Comparison of ENCODE assay signal across 20 mouse cellular contexts in the genomic region with DNA sequence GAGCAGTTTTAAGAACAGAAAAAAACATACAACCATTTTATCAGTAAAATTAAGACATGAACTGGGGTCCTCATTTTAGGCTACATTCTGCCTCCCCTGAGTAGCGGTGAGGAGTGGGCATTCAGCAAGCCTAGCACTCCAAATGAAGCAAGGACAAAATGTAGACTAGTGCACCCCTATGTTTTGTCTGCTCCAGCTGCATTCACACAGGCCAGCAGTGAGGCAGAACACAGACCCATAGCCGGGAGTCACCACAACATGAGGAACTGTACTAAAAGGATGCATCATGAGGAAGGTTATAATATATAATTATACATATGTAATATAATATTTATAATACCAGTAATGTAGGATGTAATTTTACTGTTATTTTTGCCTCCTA.
DNase-seq lines count a peak whose midpoint lies in the region; ATAC-seq and TF ChIP-seq lines count a peak whose summit lies in the region.
"Had no signal": no experiment of that assay in that cellular context is flagged by ENCODE, and none has a peak within 500 bp of the region (broad histone marks: within the 10 kb centered on the region; RNA-seq: fewer than 3 reads in every experiment).

No protein-coding gene starts in this region.

- H3K27ac ChIP-seq in layer of hippocampus, adult 2 months = peak overlapping the region; percentile 82
- peak overlapping the region; percentile 73 for H3K27ac ChIP-seq in forebrain, postnatal 0 days (ENCODE audit: low read depth, low read length)
- peak overlapping the region; percentile 80 for H3K27ac ChIP-seq in midbrain, embryonic 13.5 days
- H3K27ac ChIP-seq in neural tube, embryonic 15.5 days (replicated peaks) = no peak overlapping the region
- H3K27ac ChIP-seq: embryonic facial prominence, embryonic 12.5 days; heart, embryonic 13.5 days; limb, embryonic 12.5 days; liver, embryonic 13.5 days; lung, embryonic 15.5 days; macrophage; stomach, embryonic 15.5 days had no signal

- no peaks in the 10 kb centered on the region for H3K27me3 ChIP-seq in forebrain, postnatal 0 days (ENCODE audit: insufficient read depth, low read length)
- H3K27me3 ChIP-seq in midbrain, embryonic 13.5 days = no peaks in the 10 kb centered on the region
- no peaks in the 10 kb centered on the region for H3K27me3 ChIP-seq in neural tube, embryonic 15.5 days (replicated peaks)
- H3K27me3 ChIP-seq: CH12.LX; embryonic facial prominence, embryonic 12.5 days; heart, embryonic 13.5 days; limb, embryonic 12.5 days; liver, embryonic 13.5 days; lung, embryonic 15.5 days; stomach, embryonic 15.5 days had no signal

- H3K9me3 ChIP-seq in forebrain, postnatal 0 days (ENCODE audit: low read length) = no peaks in the 10 kb centered on the region
- H3K9me3 ChIP-seq in midbrain, embryonic 13.5 days = no peaks in the 10 kb centered on the region
- H3K9me3 ChIP-seq in neural tube, embryonic 15.5 days (replicated peaks) = no peaks in the 10 kb centered on the region
- H3K9me3 ChIP-seq: embryonic facial prominence, embryonic 12.5 days; heart, embryonic 13.5 days; limb, embryonic 12.5 days; liver, embryonic 13.5 days; lung, embryonic 15.5 days; stomach, embryonic 15.5 days had no signal

- WGBS in forebrain, postnatal 0 days = 25% methylated on average over 2 of the region's 2 CpGs
- 55% methylated on average over 2 of the region's 2 CpGs for WGBS in midbrain, embryonic 13.5 days
- WGBS in neural tube, embryonic 15.5 days = 42% methylated on average over 2 of the region's 2 CpGs

- no peaks in the 10 kb centered on the region for H3K36me3 ChIP-seq in forebrain, postnatal 0 days (ENCODE audit: insufficient read depth)
- H3K36me3 ChIP-seq in midbrain, embryonic 13.5 days = no peaks in the 10 kb centered on the region
- H3K36me3 ChIP-seq in neural tube, embryonic 15.5 days = no peaks in the 10 kb centered on the region
- H3K36me3 ChIP-seq: embryonic facial prominence, embryonic 12.5 days; heart, embryonic 13.5 days; limb, embryonic 12.5 days; liver, embryonic 13.5 days; lung, embryonic 15.5 days; stomach, embryonic 15.5 days had no signal

- TF ChIP-seq CTCF in layer of hippocampus, adult 2 months (conservative IDR thresholded peaks at IDR 0.05) = no peak
- no peak for TF ChIP-seq CTCF in forebrain, postnatal 0 days (IDR thresholded peaks at IDR 0.05; ENCODE audit: low read depth)

- H3K4me1 ChIP-seq in forebrain, postnatal 0 days (ENCODE audit: insufficient read depth) = no peaks in the 10 kb centered on the region
- peaks cover 12% of the 10 kb centered on the region for H3K4me1 ChIP-seq in midbrain, embryonic 13.5 days (replicated peaks)
- no peaks in the 10 kb centered on the region for H3K4me1 ChIP-seq in neural tube, embryonic 15.5 days
- H3K4me1 ChIP-seq: embryonic facial prominence, embryonic 12.5 days; heart, embryonic 13.5 days; limb, embryonic 12.5 days; liver, embryonic 13.5 days; lung, embryonic 15.5 days; stomach, embryonic 15.5 days had no signal

- H3K9ac ChIP-seq in forebrain, postnatal 0 days = no peak overlapping the region
- H3K9ac ChIP-seq in midbrain, embryonic 13.5 days (replicated peaks) = no peak overlapping the region
- H3K9ac ChIP-seq in neural tube, embryonic 15.5 days (replicated peaks) = no peak overlapping the region
- H3K9ac ChIP-seq: embryonic facial prominence, embryonic 12.5 days; heart, embryonic 13.5 days; limb, embryonic 12.5 days; liver, embryonic 13.5 days; lung, embryonic 15.5 days; stomach, embryonic 15.5 days had no signal

- H3K4me3 ChIP-seq in layer of hippocampus, adult 2 months = no peak overlapping the region
- H3K4me3 ChIP-seq in forebrain, postnatal 0 days (ENCODE audit: low read depth, low read length) = no peak overlapping the region
- no peak overlapping the region for H3K4me3 ChIP-seq in midbrain, embryonic 13.5 days (replicated peaks)
- H3K4me3 ChIP-seq in neural tube, embryonic 15.5 days (replicated peaks) = no peak overlapping the region
- H3K4me3 ChIP-seq: embryonic facial prominence, embryonic 12.5 days; heart, embryonic 13.5 days; limb, embryonic 12.5 days; liver, embryonic 13.5 days; lung, embryonic 15.5 days; stomach, embryonic 15.5 days had no signal

- ATAC-seq in forebrain, postnatal 0 days = peak; percentile 72
- ATAC-seq in midbrain, embryonic 13.5 days = peak; percentile 75
- peak; percentile 63; the same call in 1 of the 2 replicates for ATAC-seq in neural tube, embryonic 15.5 days (ENCODE audit: low FRiP score)

- H3K4me2 ChIP-seq in forebrain, postnatal 0 days (ENCODE audit: low read depth) = no peak overlapping the region
- no peak overlapping the region for H3K4me2 ChIP-seq in midbrain, embryonic 13.5 days (replicated peaks)
- H3K4me2 ChIP-seq in neural tube, embryonic 15.5 days = no peak overlapping the region
- H3K4me2 ChIP-seq: embryonic facial prominence, embryonic 12.5 days; heart, embryonic 13.5 days; limb, embryonic 12.5 days; liver, embryonic 13.5 days; lung, embryonic 15.5 days; stomach, embryonic 15.5 days had no signal

- no peak for DNase-seq in layer of hippocampus, adult 2 months (ENCODE audit: low spot score in 2 of 2)
- DNase-seq in layer of hippocampus, adult 9-11 months = no peak
- peak; percentile 47 for DNase-seq in forebrain, postnatal 0 days
- DNase-seq in heart, adult 18-20 months = no peak
- no peak for DNase-seq in T-cell, adult 2 months (ENCODE audit: low spot score)
- DNase-seq: adrenal gland, adult 8-10 months; cerebellum, adult 11 months; cerebellum, postnatal 36 days; kidney, adult 2 months; kidney, postnatal 14 days; liver, embryonic 13.5 days had no signal
